Mouse (Mus musculus): Measurements from ENCODE around the gene Prrxl1.

Gene Prrxl1

DNA sequence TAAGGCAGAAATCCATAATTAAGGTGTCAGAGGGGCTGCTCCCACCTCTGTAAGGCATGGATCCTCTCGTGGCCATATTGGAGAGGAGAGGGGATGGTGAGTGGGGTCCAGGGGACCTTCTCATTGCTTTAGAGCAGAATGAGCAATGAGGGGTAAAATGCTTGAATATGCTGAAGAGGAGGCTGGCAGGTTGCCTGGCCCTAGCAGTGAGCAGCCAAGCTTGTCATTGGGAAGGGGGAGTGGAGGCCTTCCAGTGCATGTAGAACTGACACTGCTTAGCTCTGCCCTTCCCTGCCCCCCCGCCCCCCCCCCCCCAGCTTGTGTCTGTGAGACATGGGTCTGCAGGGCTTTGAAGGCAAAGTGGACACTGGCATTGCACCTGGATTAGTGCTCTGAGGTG lies 28.1 kb downstream of the Prrxl1 start:
- no peak for DNase-seq (ENCODE audit: low read depth, low spot score)

- DNase-seq (ENCODE audit: low read depth, low spot score), result no peak
Measured at GRCm38 (mm10) chr14:32628584-32628983, 29.4 kb downstream of the Prrxl1 start.

- DNase-seq (ENCODE audit: low read depth, low spot score), result no peak
Measured at GRCm38 (mm10) chr14:32632908-32633600, 33.8 kb downstream of the Prrxl1 start.

DNA sequence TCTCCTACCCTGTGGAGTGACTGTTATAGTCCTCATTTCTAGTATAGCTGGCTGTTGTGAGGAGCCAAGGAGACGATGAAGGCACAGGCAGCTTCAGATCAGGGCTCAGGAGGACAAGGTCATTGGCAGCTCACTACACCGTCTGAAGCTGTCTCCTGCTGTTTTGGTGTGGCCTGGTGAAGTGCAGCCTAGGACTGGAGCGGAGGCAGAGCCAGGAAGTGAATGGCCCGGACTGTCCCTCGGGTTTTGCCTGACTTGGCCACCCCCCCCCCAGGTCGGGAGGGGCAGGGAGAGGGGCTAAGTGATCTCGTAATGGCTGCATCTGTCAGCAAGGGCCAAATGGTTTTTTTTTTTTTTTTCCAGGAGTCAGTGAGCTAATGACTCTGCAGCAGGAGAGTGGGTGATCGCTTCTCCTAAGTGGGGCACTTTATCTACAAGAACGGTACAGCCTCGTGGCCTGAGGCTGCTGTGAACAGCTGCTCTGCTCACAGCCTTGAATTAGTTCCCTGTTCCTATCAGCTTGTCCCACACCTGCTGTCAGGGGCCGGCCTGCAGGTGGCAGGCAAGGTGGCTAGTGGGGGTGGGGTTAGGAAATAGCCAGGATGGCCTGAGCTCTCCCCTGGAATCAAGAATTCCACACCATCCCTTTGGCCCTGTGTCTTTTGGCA lies 34.9 kb downstream of the Prrxl1 start:
- DNase-seq (ENCODE audit: low read depth, low spot score), result no peak

DNA sequence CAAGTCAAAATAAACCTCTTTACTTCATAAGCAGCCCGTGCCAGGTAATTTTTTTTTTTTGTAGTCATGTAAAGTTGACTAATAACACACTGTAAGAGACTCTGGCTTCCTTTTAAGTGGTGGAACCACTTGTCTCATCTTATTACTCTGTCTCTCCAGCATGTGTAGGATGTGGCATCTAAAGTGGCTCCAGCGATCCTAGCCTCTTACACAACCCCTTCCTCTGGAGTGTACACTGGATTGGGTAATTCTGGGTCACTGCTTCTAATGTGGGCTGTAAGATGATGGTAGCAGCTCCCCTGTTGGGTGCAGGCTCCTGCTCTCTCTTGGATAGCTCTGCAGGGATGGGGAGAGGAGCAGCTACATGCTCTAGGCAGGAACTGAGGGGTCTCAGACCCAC lies 39.3 kb downstream of the Prrxl1 start:
- DNase-seq (ENCODE audit: low read depth, low spot score), result no peak

DNA sequence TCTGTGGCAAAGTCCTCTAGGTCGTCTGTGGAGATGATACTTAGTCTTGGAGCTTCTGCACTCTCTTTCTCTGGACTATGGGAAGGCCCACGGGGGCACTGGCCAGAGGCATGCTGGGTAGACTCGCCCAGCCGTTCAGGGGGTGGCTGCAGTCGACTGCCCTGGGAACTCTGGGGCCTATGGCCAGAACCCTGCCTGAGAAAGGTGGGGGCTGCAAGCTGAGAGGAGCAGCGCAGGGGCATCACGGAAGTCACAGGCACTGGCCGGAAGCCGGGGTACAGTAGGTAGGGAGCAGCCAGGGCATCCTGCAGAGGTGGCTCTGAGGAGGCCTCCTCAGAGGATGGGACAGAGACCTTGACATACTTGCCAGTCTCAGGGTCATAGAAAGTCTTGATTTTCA lies 60.6 kb downstream of the Prrxl1 start:
- DNase-seq (ENCODE audit: low read depth, low spot score), result no peak

DNA sequence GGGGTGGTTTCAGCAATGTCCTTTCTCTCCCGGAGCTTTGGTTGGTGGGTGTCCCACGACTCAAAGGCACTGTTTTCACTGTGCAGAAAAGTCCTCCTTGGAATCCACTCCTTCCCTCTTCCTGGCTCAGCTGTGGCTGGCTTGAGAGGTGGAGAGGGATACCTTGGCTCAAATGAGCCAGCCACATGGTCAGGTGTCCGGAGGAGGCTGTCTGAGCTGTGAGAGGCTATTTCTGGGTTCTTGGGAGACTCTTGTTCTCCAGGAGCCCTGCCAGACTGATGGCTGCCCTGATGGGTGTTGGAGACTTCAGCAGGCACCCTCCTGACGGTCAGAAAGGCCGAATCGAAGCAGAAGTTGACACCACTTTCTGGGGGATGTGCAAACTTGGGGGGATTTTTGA lies 63.9 kb downstream of the Prrxl1 start:
- no peak for DNase-seq (ENCODE audit: low read depth, low spot score)

DNA sequence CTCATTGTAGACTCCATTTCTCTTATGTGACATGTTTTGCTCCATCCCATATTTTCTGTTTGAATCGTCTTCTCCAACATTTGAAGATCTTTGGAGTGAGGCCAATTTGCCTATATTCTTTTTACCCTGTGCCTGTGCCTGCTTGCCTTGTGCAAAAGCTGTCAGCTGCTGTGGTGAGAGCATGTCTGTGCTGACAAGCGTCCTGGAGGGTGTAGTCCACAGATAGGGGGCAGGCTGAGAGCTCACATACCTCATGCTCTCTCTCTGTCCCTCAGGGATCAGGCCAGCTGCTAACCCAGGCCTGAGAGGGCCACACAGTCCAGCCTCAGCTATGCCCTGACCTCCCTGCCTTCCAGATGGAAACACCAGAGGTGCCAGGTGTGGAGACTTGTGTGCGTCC lies 74.0 kb downstream of the Prrxl1 start:
- DNase-seq (ENCODE audit: low read depth, low spot score), result no peak

DNA sequence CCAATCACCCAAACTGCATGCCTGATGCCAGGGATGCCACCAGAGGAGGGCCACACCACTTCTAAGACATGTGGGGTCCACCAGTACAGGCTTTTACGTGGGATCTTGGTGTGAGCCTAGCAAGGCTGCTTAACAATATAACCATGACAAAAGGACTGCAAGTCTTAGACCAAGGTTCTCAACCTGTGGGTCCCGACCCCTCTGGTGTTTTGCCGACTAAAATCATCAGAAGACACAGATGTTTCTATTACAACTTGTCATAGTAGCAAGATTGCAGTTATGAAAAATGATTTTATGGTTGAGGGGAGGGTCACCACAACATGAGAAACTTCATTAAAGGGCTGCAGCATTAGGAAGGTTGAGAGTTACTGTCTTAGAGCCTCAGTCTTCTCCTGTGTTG lies 79.4 kb downstream of the Prrxl1 start:
- no peak for DNase-seq (ENCODE audit: low read depth, low spot score)

DNA sequence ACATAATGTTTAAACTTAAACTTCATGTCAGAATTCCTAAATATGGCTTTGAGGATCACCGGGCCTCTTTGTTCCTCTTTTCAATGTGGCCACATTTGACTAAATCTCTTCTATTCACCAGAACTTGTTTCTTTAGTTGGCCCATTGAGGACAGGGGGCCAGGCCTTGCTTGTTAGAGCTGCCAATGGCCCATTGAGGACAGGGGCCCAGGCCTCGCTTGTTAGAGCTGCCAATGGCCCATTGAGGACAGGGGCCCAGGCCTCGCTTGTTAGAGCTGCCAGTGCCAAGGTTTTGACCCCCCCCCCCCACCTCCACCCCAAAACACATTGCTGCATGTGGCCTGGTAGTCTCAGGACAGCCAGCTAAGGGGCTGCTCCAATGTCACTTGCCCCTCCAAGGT lies 82.4 kb downstream of the Prrxl1 start:
- DNase-seq (ENCODE audit: low read depth, low spot score), result no peak

DNA sequence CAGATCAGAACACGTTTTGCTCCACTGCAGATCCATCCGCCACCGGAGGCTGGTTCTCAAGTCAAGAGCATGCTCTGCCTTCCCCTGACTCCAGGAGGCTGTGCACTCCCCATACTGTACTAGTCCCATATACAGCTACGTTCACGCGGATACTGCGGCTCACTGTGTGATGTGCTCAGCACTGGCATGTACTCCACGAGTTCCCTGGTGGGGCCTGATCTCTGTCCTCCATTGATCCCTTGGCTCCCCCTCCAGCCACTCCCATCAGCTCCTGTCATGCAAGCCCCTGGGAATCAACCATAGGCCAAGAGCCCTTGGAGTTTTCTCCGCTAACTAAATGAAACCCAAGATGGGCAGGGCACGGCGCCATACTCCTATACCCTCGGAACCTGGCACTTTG lies 83.3 kb downstream of the Prrxl1 start:
- DNase-seq (ENCODE audit: low read depth, low spot score), result no peak

DNA sequence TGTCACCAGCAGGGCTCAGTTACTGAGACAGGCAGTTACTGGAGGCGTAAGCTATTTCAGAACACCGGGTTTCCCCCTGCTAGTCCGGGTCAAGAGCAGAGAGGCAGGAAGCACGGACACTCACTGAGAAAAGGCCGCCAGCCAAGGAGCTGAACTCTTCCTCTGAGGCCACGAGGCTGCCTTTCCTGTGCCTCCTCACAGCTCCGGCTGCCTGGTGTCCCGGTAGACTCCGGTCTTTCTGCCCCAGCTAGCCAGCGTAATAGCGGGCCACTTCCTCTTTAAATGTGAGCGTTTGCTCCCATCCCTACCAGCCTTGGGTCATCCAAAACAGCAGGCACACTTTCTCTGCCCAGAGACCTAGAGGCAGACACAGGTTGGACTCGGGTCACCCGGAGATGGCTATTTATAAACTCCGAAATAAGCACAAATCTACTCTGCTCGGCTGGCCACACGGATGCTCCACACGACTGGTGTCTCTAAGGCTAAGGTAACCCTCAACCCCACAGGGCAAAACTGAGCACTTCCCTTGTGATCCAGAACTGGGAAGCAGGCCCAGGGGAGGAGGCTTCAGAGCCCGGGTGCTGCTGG lies 84.1 kb downstream of the Prrxl1 start:
- DNase-seq (ENCODE audit: low read depth, low spot score), result no peak

DNA sequence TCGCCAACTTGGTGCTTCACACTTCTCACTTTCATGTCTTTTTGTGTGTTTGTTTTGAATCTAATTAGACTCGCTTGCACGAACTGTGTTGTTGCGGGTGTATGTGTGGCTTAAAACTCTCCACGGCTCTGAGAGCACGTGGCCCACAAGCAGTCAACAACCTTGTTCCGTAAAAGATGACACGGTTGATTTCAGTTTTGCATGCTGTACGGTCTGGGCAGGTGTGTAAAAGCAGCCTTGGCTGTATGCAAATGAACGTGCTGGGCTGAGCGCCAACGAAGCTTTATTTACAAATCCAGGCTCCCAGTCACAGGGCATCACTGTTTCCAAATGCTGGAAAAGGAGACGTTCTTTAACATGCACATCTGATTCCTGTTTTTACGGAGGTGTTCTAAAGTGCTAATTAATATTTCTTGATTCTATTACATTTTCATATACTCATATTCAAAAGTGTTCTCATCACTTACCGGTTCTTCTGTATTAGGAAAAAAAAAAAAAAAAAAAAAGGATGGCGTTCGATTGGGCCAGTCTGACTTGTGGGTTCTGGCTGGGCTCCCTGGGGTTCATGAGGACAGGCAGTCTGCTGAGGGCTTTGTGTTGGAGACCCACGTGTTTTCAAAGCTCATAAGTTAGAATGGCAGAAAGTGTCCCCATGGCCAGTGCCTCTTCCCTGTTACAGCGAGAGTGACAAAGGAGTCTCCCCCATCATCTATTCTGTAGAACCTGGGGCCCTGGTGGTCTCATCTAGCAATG lies 85.0 kb downstream of the Prrxl1 start:
- DNase-seq (ENCODE audit: low read depth, low spot score), result no peak

- no peak for DNase-seq (ENCODE audit: low read depth, low spot score)
Measured at GRCm38 (mm10) chr14:32684735-32685105, 85.5 kb downstream of the Prrxl1 start.

GRCm38 (mm10) chr14:32685124-32685826 lies 86.1 kb downstream of the Prrxl1 start, which contains the start of gene 3425401B19Rik:
3425401B19Rik (minus strand) TSS chr14:32685293.
- DNase-seq (ENCODE audit: low read depth, low spot score), result no peak

DNA sequence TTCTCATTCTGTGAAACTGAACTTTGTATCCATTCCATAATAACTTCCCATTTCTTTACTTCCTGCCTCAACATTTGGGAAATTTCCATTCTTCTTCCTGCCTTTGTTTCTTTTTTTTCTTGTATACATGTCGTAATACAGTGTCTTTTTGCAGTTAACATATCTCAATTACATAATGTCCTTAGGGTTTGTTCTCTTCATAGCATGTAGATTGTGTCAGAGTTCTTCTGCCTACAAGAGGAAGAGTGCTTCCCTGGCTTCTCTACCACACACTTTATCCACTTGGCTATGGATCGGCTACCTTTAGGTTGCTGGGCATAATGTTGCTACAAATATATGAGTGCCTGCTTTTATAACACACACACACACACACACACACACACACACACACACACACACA lies 96.7 kb downstream of the Prrxl1 start:
- no peak for DNase-seq (ENCODE audit: low read depth, low spot score)

- no peak for DNase-seq (ENCODE audit: low read depth, low spot score)
Measured at GRCm38 (mm10) chr14:32696344-32696743, 97.1 kb downstream of the Prrxl1 start.

DNA sequence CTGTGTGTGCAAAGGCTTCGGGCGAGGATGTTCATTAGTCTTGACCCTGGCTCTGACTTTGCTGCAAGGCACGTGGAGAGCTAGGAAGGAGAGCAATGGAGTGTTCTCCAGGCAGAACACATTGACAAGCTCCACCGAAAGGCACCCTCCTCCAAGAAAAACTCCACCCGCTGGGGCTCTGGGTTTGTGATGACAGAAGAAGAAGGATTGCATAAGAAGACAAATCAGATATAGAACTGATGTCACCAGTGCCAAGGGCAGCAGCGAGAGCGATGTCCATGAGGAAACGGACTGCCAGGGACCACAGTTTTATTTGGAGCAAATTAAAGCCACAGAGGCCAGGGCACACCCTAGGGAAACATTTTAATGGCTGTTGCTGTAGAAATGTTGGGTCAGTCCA lies 98.6 kb downstream of the Prrxl1 start:
- DNase-seq (ENCODE audit: low read depth, low spot score), result no peak

GRCm38 (mm10) chr14:32698556-32698955 lies 99.3 kb downstream of the Prrxl1 start:
- DNase-seq (ENCODE audit: low read depth, low spot score), result no peak

All from CD4-positive helper T cell, adult 2 months (primary cell).